Mouse (Mus musculus) C2C12 (cell line): ENCODE results near the gene Gm20388. TPM values are rescaled to one million over a fixed set of nuclear protein-coding genes. Genes with fewer than 3 reads are reported as not detected.
A peak's percentile ranks its signal among the peaks of the same experiment; 100 is the strongest.

ENCODE experiments used
- H3K27me3 ChIP-seq: one replicate; pipeline ENCODE4 v1.6.1; 2011; ENCODE audit not compliant: control insufficient read depth, insufficient read depth, insufficient read length
- H3K36me3 ChIP-seq: one replicate; pipeline ENCODE4 v1.6.1; 2011; ENCODE audit not compliant: control insufficient read depth, insufficient read depth
- H3K4me3 ChIP-seq: one replicate; pipeline ENCODE4 v1.5.1; 2011; ENCODE audit warnings: mild to moderate bottlenecking, control low read depth; ENCODE audit not compliant: poor library complexity, insufficient read depth, severe bottlenecking
- H3K79me2 ChIP-seq: one replicate; pipeline ENCODE4 v1.6.1; 2011; ENCODE audit not compliant: control insufficient read depth, insufficient read depth
- H3K79me3 ChIP-seq: one replicate; pipeline ENCODE4 v1.6.1; 2011; ENCODE audit warnings: low read depth, control low read depth
- H3ac ChIP-seq: one replicate; pipeline ENCODE3; 2011; ENCODE audit warnings: low read depth; ENCODE audit not compliant: control insufficient read depth, insufficient read length
- CEBPB ChIP-seq: IDR thresholded peaks from one replicate; pipeline ENCODE4 v1.6.1; 2011; ENCODE audit warnings: low read depth, mild to moderate bottlenecking, control low read depth, moderate library complexity
- CTCF ChIP-seq: IDR thresholded peaks from one replicate; pipeline ENCODE4 v1.5.1; 2011; ENCODE audit not compliant: control insufficient read depth, insufficient read depth, insufficient read length
- FOSL1 ChIP-seq: IDR thresholded peaks from one replicate; pipeline ENCODE4 v1.8.0; 2011; ENCODE audit warnings: mild to moderate bottlenecking, low read length; ENCODE audit not compliant: poor library complexity, insufficient read depth, severe bottlenecking
- MAX ChIP-seq: IDR thresholded peaks from one replicate; pipeline ENCODE4 v1.6.1; 2011; ENCODE audit warnings: mild to moderate bottlenecking, control low read depth
- MYOD1 ChIP-seq: IDR thresholded peaks from one replicate; pipeline ENCODE4 v1.6.1; 2011; ENCODE audit warnings: low read depth; ENCODE audit not compliant: control insufficient read depth, insufficient read length
- MYOG ChIP-seq: IDR thresholded peaks from one replicate; pipeline ENCODE4 v1.6.1; 2011; ENCODE audit not compliant: control insufficient read depth, insufficient read length; ENCODE audit errors: extremely low read depth
- USF1 ChIP-seq: IDR thresholded peaks from one replicate; pipeline ENCODE4 v1.6.1; 2011; ENCODE audit warnings: low read depth, mild to moderate bottlenecking, control low read depth, moderate library complexity
- polyA plus RNA-seq: library from polyadenylated mRNA; unstranded; fragments of >200 nt; fragmentation: generic; extraction: Trizol; gene quantifications from one replicate; pipeline ENCODE4 v1.2.1, GENCODE M21; 2012; ENCODE audit warnings: missing spikeins

The Gm20388 gene
- polyA plus RNA-seq, 1 experiment: 15.0 TPM

DNA sequence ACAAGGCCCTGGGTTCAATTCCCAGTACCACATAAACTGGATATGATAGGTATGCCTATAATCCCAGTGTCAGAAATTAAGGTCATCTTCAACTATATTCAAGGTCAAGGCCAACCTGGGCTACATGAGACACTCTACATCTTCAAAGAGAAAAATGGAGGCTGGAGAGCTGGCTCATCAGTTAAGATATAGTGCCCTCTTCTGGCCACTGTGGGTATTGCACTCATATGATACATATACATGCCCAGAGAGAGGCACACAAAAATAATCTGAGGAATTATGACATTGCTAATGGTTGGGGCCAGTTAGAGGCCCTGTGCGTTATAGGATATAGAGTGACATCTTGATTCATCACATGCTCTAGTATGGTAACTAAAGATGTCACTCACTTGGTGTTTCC, 523.1 kb downstream of the Gm20388 start:
- no peaks in the 10 kb centered on the region for H3K79me2 ChIP-seq
- TF ChIP-seq CTCF (no peak), USF1 (no peak), MYOD1 (no peak), MYOG (no peak), CEBPB (no peak), FOSL1 (no peak), MAX (no peak)

GRCm38 (mm10) chr8:120435781-120436180, 525.1 kb downstream of the Gm20388 start:
- TF ChIP-seq CTCF (no peak), MYOG (no peak), MYOD1 (no peak), FOSL1 (no peak), MAX (no peak), USF1 (no peak), CEBPB (no peak)
- Histone ChIP-seq H3ac (no peak overlapping the region), H3K79me3 (no peaks in the 10 kb centered on the region), H3K27me3 (no peaks in the 10 kb centered on the region), H3K4me3 (no peak overlapping the region), H3K79me2 (no peaks in the 10 kb centered on the region), H3K36me3 (no peaks in the 10 kb centered on the region)

More for the DNA sequence above, 523.1 kb downstream of the Gm20388 start:
- Histone ChIP-seq H3ac (no peak overlapping the region), H3K4me3 (no peak overlapping the region), H3K36me3 (no peaks in the 10 kb centered on the region), H3K27me3 (no peaks in the 10 kb centered on the region), H3K79me3 (no peaks in the 10 kb centered on the region)

- TF ChIP-seq MYOG (no peak), CEBPB (no peak), MYOD1 (peak; percentile 71), FOSL1 (no peak)
- H3K27me3 ChIP-seq: no peaks in the 10 kb centered on the region
- H3K79me3 ChIP-seq: no peaks in the 10 kb centered on the region
- H3K36me3 ChIP-seq: no peaks in the 10 kb centered on the region
- no peaks in the 10 kb centered on the region for H3K79me2 ChIP-seq
- no peak overlapping the region for H3K4me3 ChIP-seq
- no peak overlapping the region for H3ac ChIP-seq
Observed at GRCm38 (mm10) chr8:120436491-120437030, 525.9 kb downstream of the Gm20388 start.

DNA sequence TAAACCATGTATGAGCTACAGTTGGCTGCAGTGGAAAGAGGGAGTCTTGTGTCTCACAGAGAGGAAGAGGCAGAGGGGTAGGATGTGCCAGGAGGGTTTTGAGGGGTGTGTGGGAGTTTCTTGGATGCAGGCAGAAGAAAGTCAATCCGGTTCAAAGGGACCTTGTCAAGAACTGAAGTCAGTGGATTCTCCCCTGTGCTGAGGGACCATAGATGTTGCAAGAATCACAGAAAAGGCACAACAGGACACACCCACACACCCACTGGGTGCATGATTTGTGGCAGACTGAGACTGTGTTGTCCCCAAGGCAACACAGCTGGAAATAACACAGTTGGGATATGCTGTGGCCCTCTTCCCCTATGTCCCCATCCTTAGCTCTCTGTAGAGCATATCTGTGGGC, 526.6 kb downstream of the Gm20388 start:
- H3K4me3 ChIP-seq: no peak overlapping the region
- no peak overlapping the region for H3ac ChIP-seq
- no peaks in the 10 kb centered on the region for H3K36me3 ChIP-seq
- no peaks in the 10 kb centered on the region for H3K79me2 ChIP-seq
- no peak for TF ChIP-seq USF1
- no peak for TF ChIP-seq MAX
- peak; percentile 16 for TF ChIP-seq CEBPB
- TF ChIP-seq MYOD1: no peak
- TF ChIP-seq CTCF: no peak
- no peak for TF ChIP-seq MYOG
- TF ChIP-seq FOSL1: no peak
- no peaks in the 10 kb centered on the region for H3K79me3 ChIP-seq
- no peaks in the 10 kb centered on the region for H3K27me3 ChIP-seq

GRCm38 (mm10) chr8:120437666-120438395, 527.2 kb downstream of the Gm20388 start:
- Histone ChIP-seq H3K79me3 (no peaks in the 10 kb centered on the region), H3K27me3 (no peaks in the 10 kb centered on the region), H3K36me3 (no peaks in the 10 kb centered on the region), H3K79me2 (no peaks in the 10 kb centered on the region), H3K4me3 (no peak overlapping the region), H3ac (no peak overlapping the region)
- TF ChIP-seq CTCF: no peak
- TF ChIP-seq FOSL1: no peak
- TF ChIP-seq MYOG: no peak
- no peak for TF ChIP-seq MYOD1
- TF ChIP-seq USF1: no peak
- no peak for TF ChIP-seq MAX
- no peak for TF ChIP-seq CEBPB

DNA sequence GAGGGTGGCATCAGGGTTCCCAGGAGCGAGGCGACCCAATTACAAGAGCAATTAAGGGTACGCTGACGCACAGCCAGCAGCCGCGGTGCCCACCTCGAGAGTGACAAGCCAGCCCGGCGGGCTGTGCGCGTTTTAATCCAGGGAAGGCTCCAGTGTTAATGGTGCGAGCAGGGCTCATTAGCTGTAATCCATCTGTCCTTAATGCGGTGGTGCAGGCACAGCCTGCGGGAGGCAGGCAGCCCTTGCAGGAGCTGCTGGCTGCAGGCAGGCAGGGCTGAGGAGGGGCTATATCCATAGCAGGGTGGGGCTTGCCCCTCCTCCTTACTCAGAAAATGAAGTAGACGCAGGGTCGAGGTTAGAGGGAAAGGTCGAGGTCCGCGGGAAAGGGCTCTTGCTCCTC, 528.7 kb downstream of the Gm20388 start:
- no peaks in the 10 kb centered on the region for H3K79me3 ChIP-seq
- TF ChIP-seq CTCF (no peak), MYOG (no peak), CEBPB (no peak)
- H3K27me3 ChIP-seq: no peaks in the 10 kb centered on the region
- no peak overlapping the region for H3ac ChIP-seq
- H3K79me2 ChIP-seq: no peaks in the 10 kb centered on the region
- no peaks in the 10 kb centered on the region for H3K36me3 ChIP-seq
- H3K4me3 ChIP-seq: no peak overlapping the region
